Mouse (Mus musculus) kidney, postnatal 0 days (tissue): ENCODE results near the gene Zfp809. TPM values are rescaled to one million over a fixed set of nuclear protein-coding genes. Genes with fewer than 3 reads are reported as not detected.

Source experiments
- ATAC-seq: fragments of 200-750 bp; cut with Nextera tagmentation; replicated peaks from 2 replicates; pipeline ENCODE4 v1.8.0; 2017; ENCODE audit warnings: low read depth, moderate number of reproducible peaks, moderate TSS enrichment, moderate library complexity; ENCODE audit not compliant: low FRiP score
- DNase-seq: peaks from one replicate; pipeline ENCODE4 v3.0.0-alpha.2; 2016; ENCODE audit warnings: low spot score
- H3K27ac ChIP-seq: fragments of 300-500 bp; sonication (generic); 2 replicates; pipeline ENCODE4 v1.5.1; 2014; ENCODE audit warnings: mild to moderate bottlenecking
- H3K27me3 ChIP-seq: fragments of 300-500 bp; sonication (generic); 2 replicates; pipeline ENCODE4 v1.6.1; 2014; ENCODE audit warnings: low read length, mixed read lengths; ENCODE audit not compliant: insufficient read depth
- H3K36me3 ChIP-seq: fragments of 300-500 bp; sonication (generic); 2 replicates; pipeline ENCODE4 v1.6.1; 2014; ENCODE audit warnings: low read length, mixed read lengths; ENCODE audit not compliant: insufficient read depth
- H3K4me1 ChIP-seq: fragments of 300-500 bp; sonication (generic); replicated peaks from 2 replicates; pipeline ENCODE4 v1.6.1; 2014; ENCODE audit warnings: antibody characterized with exemption, low read length, mixed read lengths; ENCODE audit not compliant: insufficient read depth
- H3K4me2 ChIP-seq: fragments of 300-500 bp; sonication (generic); 2 replicates; pipeline ENCODE4 v1.6.1; 2014; ENCODE audit warnings: mild to moderate bottlenecking, low read length, moderate library complexity, mixed read lengths
- H3K4me3 ChIP-seq: fragments of 300-500 bp; sonication (generic); replicated peaks from 2 replicates; pipeline ENCODE4 v1.5.1; 2014; ENCODE audit warnings: low read depth, low read length
- H3K9ac ChIP-seq: fragments of 300-500 bp; sonication (generic); 2 replicates; pipeline ENCODE4 v1.6.1; 2014; ENCODE audit warnings: low read depth, low read length
- H3K9me3 ChIP-seq: fragments of 300-500 bp; sonication (generic); replicated peaks from 2 replicates; pipeline ENCODE4 v1.6.1; 2016; ENCODE audit warnings: low read length, inconsistent platforms, mixed read lengths
- CTCF ChIP-seq: IDR thresholded peaks from 2 replicates; pipeline ENCODE4 v1.5.1; 2016; ENCODE audit warnings: antibody characterized with exemption, low read depth, mild to moderate bottlenecking, moderate library complexity
- WGBS: fragments of 180-500 bp; shearing (Covaris S2); extraction: QIAGEN DNeasy Blood & Tissue Kit; methylation state at CpG from one replicate; pipeline ENCODE4 v1.1.7; 2014; 5-methylcytosine and 5-hydroxymethylcytosine counted together
- polyA plus RNA-seq: library from polyadenylated mRNA; unstranded; fragments of >200 nt; fragmentation: Nextera tagmentation; extraction: Ambion mirVana; gene quantifications from 2 replicates; pipeline ENCODE4 v1.2.1, GENCODE M21; 2015

Zfp809 gene
- polyA plus RNA-seq, 1 experiment from 2014 or later, result 12.6 TPM

DNA sequence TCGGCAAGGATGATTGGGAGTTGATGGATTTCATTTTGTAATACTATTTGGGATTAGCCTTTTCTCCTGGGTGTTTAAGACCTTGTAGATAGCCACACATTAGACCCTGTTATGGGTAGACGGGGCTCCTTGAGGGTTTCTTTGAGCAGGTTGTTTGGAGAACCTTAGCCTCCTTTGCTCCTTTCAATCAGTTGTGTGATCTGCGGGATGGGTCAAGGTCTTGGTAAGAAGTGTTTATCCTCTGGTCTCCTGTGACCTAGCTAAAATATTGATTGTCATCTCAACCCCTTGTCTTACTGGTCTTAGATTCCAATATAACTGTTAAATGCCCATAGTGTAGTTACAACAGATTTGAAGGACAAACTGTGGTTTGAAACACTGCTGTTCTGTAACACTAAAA is 4.5 kb downstream of the Zfp809 start:
- peaks cover 3% of the 10 kb centered on the region; the same call in 1 of the 2 replicates for H3K36me3 ChIP-seq
- H3K4me3 ChIP-seq, result no peak overlapping the region
- no peak for TF ChIP-seq CTCF
- 86% methylated on average over 3 of the region's 3 CpGs for WGBS
- H3K27ac ChIP-seq, result no peak overlapping the region
- no peak overlapping the region for H3K4me2 ChIP-seq
- DNase-seq, result no peak
- H3K4me1 ChIP-seq, result no peaks in the 10 kb centered on the region
- no peak for ATAC-seq
- no peak overlapping the region for H3K9ac ChIP-seq
- no peaks in the 10 kb centered on the region for H3K27me3 ChIP-seq
- 0 out of 2 replicates have a peak, but pooled peaks cover under 1% of the 10 kb centered on the region for H3K9me3 ChIP-seq

DNA sequence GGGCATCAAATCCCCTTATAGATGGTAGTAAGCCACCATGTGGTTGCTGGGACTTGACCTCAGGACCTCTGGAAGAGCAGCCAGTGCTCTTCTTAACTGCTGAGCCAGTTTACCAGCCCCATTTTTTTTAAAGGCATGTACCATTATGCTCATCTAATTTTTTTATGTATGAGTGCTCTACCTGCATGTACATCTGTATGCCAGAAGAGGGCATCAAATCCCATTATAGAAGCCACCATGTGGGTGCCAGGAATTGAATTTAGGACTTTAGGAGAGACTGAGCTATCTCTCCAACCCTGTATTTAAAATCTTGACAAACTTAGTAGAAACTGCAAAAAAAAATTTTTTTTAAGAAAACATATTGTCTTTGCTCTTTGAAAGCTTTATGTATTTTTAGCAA is 5.0 kb downstream of the Zfp809 start:
- DNase-seq (peak; percentile 22), ATAC-seq (no peak)
- no peaks in the 10 kb centered on the region for H3K4me1 ChIP-seq
- peak; percentile 49 for TF ChIP-seq CTCF
- peaks cover 7% of the 10 kb centered on the region; the same call in 1 of the 2 replicates for H3K36me3 ChIP-seq
- no peak overlapping the region for H3K4me2 ChIP-seq
- H3K9ac ChIP-seq, result no peak overlapping the region
- H3K27ac ChIP-seq, result no peak overlapping the region
- peaks cover 4% of the 10 kb centered on the region; the same call in 1 of the 2 replicates for H3K9me3 ChIP-seq
- H3K27me3 ChIP-seq, result no peaks in the 10 kb centered on the region
- H3K4me3 ChIP-seq, result no peak overlapping the region

DNA sequence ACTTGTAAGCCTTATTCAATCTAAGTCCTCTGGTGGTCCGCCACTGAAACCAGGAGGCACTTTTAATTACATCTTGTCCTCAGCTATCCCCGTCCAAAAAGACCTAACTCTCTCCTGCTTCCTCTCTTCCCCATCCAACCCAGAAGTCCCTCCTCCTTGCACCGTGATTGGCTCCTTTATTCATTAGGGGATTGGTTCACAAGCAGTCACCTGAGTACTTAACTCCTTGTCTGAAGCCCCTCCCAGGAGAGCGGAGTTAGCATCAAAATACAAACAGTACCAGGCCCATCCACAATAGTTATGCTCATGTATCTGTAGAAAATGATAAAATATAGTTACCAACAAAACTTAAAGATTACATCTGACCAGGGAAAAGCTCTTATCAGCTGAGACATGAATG is 14.5 kb downstream of the Zfp809 start:
- no peak overlapping the region for H3K27ac ChIP-seq
- no peak for DNase-seq
- no peak overlapping the region for H3K4me2 ChIP-seq
- WGBS, result 92% methylated on average over 4 of the region's 4 CpGs
- H3K27me3 ChIP-seq, result no peaks in the 10 kb centered on the region
- no peak overlapping the region for H3K4me3 ChIP-seq
- no peak for TF ChIP-seq CTCF
- H3K36me3 ChIP-seq, result peaks cover 61% of the 10 kb centered on the region
- H3K9ac ChIP-seq, result no peak overlapping the region
- H3K9me3 ChIP-seq, result peaks cover 4% of the 10 kb centered on the region; the same call in 1 of the 2 replicates
- ATAC-seq, result no peak
- no peaks in the 10 kb centered on the region for H3K4me1 ChIP-seq

GRCm38 (mm10) chr9:22244242-22244641 is 18.7 kb downstream of the Zfp809 start:
- ATAC-seq, result no peak
- H3K4me2 ChIP-seq, result no peak overlapping the region
- peaks cover 6% of the 10 kb centered on the region; the same call in 1 of the 2 replicates for H3K9me3 ChIP-seq
- TF ChIP-seq CTCF, result no peak
- no peak overlapping the region for H3K27ac ChIP-seq
- DNase-seq, result no peak
- no peak overlapping the region for H3K4me3 ChIP-seq
- no peaks in the 10 kb centered on the region for H3K4me1 ChIP-seq
- no peaks in the 10 kb centered on the region for H3K27me3 ChIP-seq
- H3K36me3 ChIP-seq, result peaks cover 41% of the 10 kb centered on the region
- no peak overlapping the region for H3K9ac ChIP-seq
- 95% methylated on average over 2 of the region's 2 CpGs for WGBS

GRCm38 (mm10) chr9:22256579-22256978 is 31.1 kb downstream of the Zfp809 start:
- no peak overlapping the region for H3K4me2 ChIP-seq
- H3K36me3 ChIP-seq, result peaks cover 13% of the 10 kb centered on the region; the same call in 1 of the 2 replicates
- no peaks in the 10 kb centered on the region for H3K27me3 ChIP-seq
- no peaks in the 10 kb centered on the region for H3K4me1 ChIP-seq
- peaks cover 9% of the 10 kb centered on the region for H3K9me3 ChIP-seq
- ATAC-seq (no peak), DNase-seq (no peak)
- H3K4me3 ChIP-seq, result no peak overlapping the region
- no peak overlapping the region for H3K9ac ChIP-seq
- 92% methylated on average over 4 of the region's 4 CpGs for WGBS
- no peak overlapping the region for H3K27ac ChIP-seq
- no peak for TF ChIP-seq CTCF

DNA sequence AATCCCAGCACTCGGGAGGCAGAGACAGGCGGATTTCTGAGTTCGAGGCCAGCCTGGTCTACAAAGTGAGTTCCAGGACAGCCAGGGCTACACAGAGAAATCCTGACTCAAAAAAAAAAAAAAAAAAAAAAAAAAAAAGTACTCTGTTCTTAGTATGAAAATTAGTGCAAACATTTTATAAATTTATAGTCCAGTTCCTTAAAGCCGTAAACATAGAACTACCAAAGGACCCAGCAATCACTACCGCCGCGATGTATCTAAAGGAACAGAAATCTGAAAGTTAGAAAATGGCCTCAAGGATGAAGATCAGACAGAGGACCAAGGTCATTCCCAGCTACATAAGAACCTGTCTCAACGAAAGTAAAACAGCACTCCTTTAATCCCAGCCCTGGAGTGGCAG is 33.3 kb downstream of the Zfp809 start:
- no peak for DNase-seq
- TF ChIP-seq CTCF, result no peak
- H3K4me3 ChIP-seq, result peak overlapping the region; percentile 52
- H3K4me1 ChIP-seq, result no peaks in the 10 kb centered on the region
- peak overlapping the region; percentile 80 for H3K4me2 ChIP-seq
- no peak for ATAC-seq
- H3K36me3 ChIP-seq, result 0 out of 2 replicates have a peak, but pooled peaks cover under 1% of the 10 kb centered on the region
- H3K9me3 ChIP-seq, result peaks cover 6% of the 10 kb centered on the region
- WGBS, result 88% methylated on average over 8 of the region's 8 CpGs
- no peak overlapping the region for H3K27ac ChIP-seq
- no peaks in the 10 kb centered on the region for H3K27me3 ChIP-seq
- no peak overlapping the region for H3K9ac ChIP-seq
